Mouse (Mus musculus) stomach, embryonic 16.5 days (tissue): Measurements from ENCODE around the gene Krt71. TPM values are rescaled to one million over a fixed set of nuclear protein-coding genes. Genes with fewer than 3 reads are reported as not detected.
"Not testable (repeated sequence)": the region's sequence is repeated elsewhere in the genome, so short reads cannot be mapped to it uniquely, and the experiment has no call there.

Experiments
- ATAC-seq: fragments of 200-750 bp; cut with Nextera tagmentation; 2 replicates; pipeline ENCODE4 v1.8.0; 2017; ENCODE audit warnings: moderate number of reproducible peaks, moderate TSS enrichment; ENCODE audit not compliant: insufficient read depth, low FRiP score
- H3K27ac ChIP-seq: fragments of 300-500 bp; sonication (generic); 2 replicates; pipeline ENCODE4 v1.5.1; 2014; ENCODE audit warnings: low read length
- H3K27me3 ChIP-seq: fragments of 300-500 bp; sonication (generic); 2 replicates; pipeline ENCODE4 v1.6.1; 2014; ENCODE audit warnings: low read length, control low read depth, mixed read lengths; ENCODE audit not compliant: control insufficient read depth, insufficient read depth
- H3K36me3 ChIP-seq: fragments of 300-500 bp; sonication (generic); 2 replicates; pipeline ENCODE4 v1.6.1; 2014; ENCODE audit warnings: low read length; ENCODE audit not compliant: control insufficient read depth, insufficient read depth
- H3K4me1 ChIP-seq: fragments of 300-500 bp; sonication (generic); 2 replicates; pipeline ENCODE4 v1.6.1; 2014; ENCODE audit warnings: low read length, control low read depth, mixed read lengths; ENCODE audit not compliant: control insufficient read depth, insufficient read depth
- H3K4me2 ChIP-seq: fragments of 300-500 bp; sonication (generic); 2 replicates; pipeline ENCODE4 v1.6.1; 2014; ENCODE audit warnings: low read depth, low read length, mixed read lengths
- H3K4me3 ChIP-seq: fragments of 300-500 bp; sonication (generic); replicated peaks from 2 replicates; pipeline ENCODE4 v1.5.1; 2014; ENCODE audit warnings: mild to moderate bottlenecking, low read length
- H3K9ac ChIP-seq: fragments of 300-500 bp; sonication (generic); 2 replicates; pipeline ENCODE4 v1.6.1; 2014; ENCODE audit warnings: low read length
- H3K9me3 ChIP-seq: fragments of 300-500 bp; sonication (generic); replicated peaks from 2 replicates; pipeline ENCODE4 v1.6.1; 2016; ENCODE audit warnings: low read length, control low read depth; ENCODE audit not compliant: control insufficient read depth
- WGBS: fragments of 180-500 bp; shearing (Covaris S2); extraction: QIAGEN DNeasy Blood & Tissue Kit; methylation state at CpG from one replicate; pipeline ENCODE4 v1.1.7; 2014; 5-methylcytosine and 5-hydroxymethylcytosine counted together
- microRNA-seq: library from miRNA; unstranded; fragments of <30 nt; microRNA quantifications from one replicate; pipeline ENCODE4, GENCODE M21; 2016
- polyA plus RNA-seq: library from polyadenylated mRNA; unstranded; fragments of >200 nt; fragmentation: Nextera tagmentation; extraction: Ambion mirVana; gene quantifications from 2 replicates; pipeline ENCODE4 v1.2.1, GENCODE M21; 2015

Gene Krt71
- polyA plus RNA-seq, 1 experiment from 2014 or later: not detected

DNA sequence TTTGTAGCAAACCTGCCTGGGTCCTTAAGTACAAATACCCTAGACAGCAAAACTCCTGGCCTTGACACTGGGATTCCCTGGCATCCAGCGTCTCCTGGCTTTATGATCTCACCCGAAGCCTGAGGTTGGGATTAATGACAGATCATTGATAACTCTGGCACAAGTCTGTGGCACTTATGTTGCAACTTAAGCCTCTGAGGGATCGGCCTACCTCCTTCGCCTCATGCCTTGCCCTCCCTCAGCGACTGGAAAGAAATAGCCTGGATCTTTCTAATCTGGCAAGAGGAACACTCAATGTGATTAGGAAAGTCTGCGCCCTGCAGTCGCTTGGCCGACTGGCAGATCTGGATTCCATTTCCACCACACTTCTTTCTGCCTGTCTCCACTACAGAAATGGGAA, 43.0 kb downstream of the Krt71 start:
- no peaks in the 10 kb centered on the region for H3K36me3 ChIP-seq
- no peaks in the 10 kb centered on the region for H3K27me3 ChIP-seq
- no peak for ATAC-seq
- H3K27ac ChIP-seq: no peak overlapping the region
- H3K4me2 ChIP-seq: no peak overlapping the region
- no peaks in the 10 kb centered on the region for H3K4me1 ChIP-seq
- WGBS: 82% methylated on average over 8 of the region's 8 CpGs
- no peaks in the 10 kb centered on the region for H3K9me3 ChIP-seq
- no peak overlapping the region for H3K4me3 ChIP-seq
- H3K9ac ChIP-seq: no peak overlapping the region

DNA sequence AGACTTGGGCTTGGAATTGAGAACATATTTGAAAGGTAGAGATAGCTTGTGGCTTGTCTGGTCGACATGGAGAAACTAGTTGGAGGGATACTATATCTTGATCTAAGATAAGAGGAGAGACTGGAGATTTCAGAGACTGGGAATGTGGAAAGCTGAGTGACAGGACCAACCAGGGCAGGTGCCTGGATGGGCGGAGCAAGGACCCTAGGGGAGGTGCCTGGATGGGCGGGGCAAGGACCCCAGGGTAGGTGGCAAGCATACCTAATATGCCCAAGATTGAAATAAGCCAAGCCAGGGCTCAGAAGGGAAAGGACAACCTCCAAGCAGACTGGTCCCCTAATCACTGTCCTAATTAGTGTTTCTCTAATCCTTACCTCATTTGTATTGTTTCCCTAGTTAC, 43.7 kb downstream of the Krt71 start:
- Histone ChIP-seq H3K27ac (no peak overlapping the region), H3K4me1 (no peaks in the 10 kb centered on the region), H3K4me3 (no peak overlapping the region), H3K27me3 (no peaks in the 10 kb centered on the region), H3K4me2 (no peak overlapping the region), H3K9me3 (no peaks in the 10 kb centered on the region), H3K36me3 (no peaks in the 10 kb centered on the region), H3K9ac (no peak overlapping the region)
- ATAC-seq: no peak
- WGBS: 46% methylated on average over 3 of the region's 3 CpGs

DNA sequence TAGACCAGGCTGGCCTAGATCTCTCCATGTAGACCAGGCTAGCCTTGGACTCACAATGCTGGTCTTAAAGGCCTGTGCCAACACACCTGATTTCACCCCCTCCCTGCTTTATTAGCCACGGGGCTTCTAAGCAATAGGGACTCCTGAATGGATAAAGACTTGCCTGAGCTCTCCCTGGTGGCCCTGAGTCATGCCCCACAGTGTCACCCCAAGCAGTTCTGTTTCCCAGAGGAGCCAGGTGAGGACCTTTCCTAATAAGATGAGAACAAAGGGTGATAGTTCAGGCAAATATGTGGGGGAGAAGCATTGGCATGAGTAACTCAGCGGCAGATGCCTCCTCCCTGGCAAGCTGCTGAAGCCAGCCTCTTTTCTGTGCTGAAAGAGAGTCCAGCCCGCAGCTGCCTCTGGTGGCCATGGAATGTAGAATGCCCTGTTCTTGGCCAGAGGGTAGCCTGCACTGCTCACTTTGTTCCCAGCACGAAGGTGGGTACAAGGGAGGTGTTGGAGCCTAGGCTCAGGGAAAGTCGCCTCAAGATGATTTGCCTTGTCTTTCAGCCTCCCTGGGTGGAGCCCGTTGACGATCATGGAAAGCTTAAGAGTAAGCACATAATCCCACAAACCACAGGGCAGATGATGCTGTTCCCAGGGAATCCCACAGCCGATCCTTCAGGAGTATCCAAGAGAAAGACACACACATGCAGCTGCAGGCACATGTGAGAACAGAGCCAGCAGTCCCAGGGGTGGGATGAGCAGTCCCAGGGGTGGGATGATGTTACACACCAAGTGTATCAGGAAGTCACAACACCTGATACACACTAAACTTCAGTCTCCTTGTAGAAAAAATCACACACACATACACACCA, 45.4 kb downstream of the Krt71 start:
- 64% methylated on average over 8 of the region's 8 CpGs for WGBS
- H3K4me2 ChIP-seq: no peak overlapping the region
- no peaks in the 10 kb centered on the region for H3K9me3 ChIP-seq
- ATAC-seq: no peak
- H3K36me3 ChIP-seq: no peaks in the 10 kb centered on the region
- H3K4me1 ChIP-seq: no peaks in the 10 kb centered on the region
- H3K4me3 ChIP-seq: no peak overlapping the region
- no peak overlapping the region for H3K9ac ChIP-seq
- H3K27ac ChIP-seq: no peak overlapping the region
- H3K27me3 ChIP-seq: no peaks in the 10 kb centered on the region

DNA sequence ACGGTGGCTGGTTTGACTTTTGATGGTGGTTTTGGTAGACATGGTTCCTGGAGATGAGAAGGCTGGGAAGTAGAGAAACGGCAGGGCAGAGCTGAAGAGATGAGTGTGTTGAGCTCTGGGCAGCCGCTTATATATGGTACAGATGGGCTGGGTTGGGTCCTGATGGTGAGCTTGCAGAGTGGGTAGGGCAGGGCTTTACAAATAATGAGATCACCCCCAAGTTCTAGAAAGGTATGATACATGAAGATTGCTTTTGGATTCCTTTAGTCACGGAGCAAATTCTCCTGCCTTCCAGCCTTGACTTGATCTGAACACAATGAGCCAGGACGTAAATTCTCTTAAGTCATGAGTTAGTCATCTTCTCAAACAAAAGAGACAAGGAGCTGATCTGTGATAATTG, 48.7 kb downstream of the Krt71 start, which contains the start of gene Krt6a:
Gene Krt6a (minus strand): TSS at position 101 of the 400 bp plus-strand sequence.
- no peak; the same call in 1 of the 2 replicates for ATAC-seq
- H3K27ac ChIP-seq: no peak within 1 kb of the TSS; the same call in 1 of the 2 replicates
- H3K36me3 ChIP-seq: no peaks in the 10 kb centered on the region
- no peak within 1 kb of the TSS for H3K9ac ChIP-seq
- WGBS: 67% methylated on average over 5 of the region's 5 CpGs
- H3K9me3 ChIP-seq: no peaks in the 10 kb centered on the region
- H3K27me3 ChIP-seq: no peaks in the 10 kb centered on the region
- no peaks in the 10 kb centered on the region for H3K4me1 ChIP-seq
- H3K4me3 ChIP-seq: no peak within 1 kb of the TSS
- no peak within 1 kb of the TSS for H3K4me2 ChIP-seq

DNA sequence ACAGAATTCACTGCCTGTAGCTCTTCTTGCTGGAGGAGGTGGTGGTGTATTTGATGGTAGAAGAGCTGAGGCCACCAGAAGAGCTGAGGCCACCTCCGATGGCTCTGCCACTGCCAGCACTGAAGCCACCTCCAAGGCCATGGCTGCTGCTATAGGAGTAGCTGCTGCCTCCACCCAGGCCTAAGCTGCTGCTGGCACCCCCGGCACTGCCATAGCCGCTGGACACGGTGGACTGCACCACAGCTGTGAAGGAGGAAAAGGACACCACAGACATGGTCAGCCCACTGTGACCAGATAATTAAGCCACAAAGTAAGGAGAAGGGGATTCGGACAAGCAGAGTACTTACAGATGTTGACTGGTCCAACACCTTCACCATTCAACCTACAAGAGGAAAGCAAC, 52.4 kb downstream of the Krt71 start:
- WGBS: 96% methylated on average over 5 of the region's 5 CpGs
- not testable (repeated sequence) for H3K27me3 ChIP-seq

DNA sequence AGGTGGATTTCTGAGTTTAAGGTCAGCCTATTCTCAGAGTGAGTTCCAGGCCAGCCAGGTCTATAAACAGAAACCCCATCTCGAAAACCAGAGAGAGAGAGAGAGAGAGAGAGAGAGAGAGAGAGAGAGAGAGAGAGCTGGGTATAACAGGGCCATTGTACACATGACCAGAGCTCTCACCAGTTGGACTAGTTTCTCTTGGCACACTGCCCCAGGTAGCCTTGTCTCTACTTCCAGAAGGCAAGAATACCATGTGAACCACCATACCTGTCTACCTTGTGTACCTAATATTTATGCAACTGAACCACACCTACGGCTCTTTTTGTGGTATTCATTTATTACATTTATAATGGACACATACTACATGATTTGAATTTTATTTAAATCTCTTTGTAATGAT, 54.7 kb downstream of the Krt71 start:
- Histone ChIP-seq H3K9me3 (no peaks in the 10 kb centered on the region), H3K4me2 (no peak overlapping the region), H3K27me3 (no peaks in the 10 kb centered on the region), H3K36me3 (no peaks in the 10 kb centered on the region), H3K4me1 (no peaks in the 10 kb centered on the region), H3K27ac (no peak overlapping the region), H3K4me3 (no peak overlapping the region), H3K9ac (no peak overlapping the region)
- 61% methylated on average over 2 of the region's 2 CpGs for WGBS
- no peak for ATAC-seq

More for the DNA sequence above, 52.4 kb downstream of the Krt71 start:
- not testable (repeated sequence) for H3K4me3 ChIP-seq, ATAC-seq, H3K27ac ChIP-seq, H3K9me3 ChIP-seq, H3K9ac ChIP-seq, H3K36me3 ChIP-seq, H3K4me1 ChIP-seq, H3K4me2 ChIP-seq

Small RNA genes lying within 50 kb of the gene (microRNA-seq; reads per million reads assigned to microRNA genes)
- not detected for gene Gm44323
- gene Gm44342: not detected

Other genes with a start within 250 kb of the Krt71 start
- not detected in 2 replicates for gene Gm49425, start 225.8 kb downstream of the Krt71 start, polyA plus RNA-seq
- 0.09 TPM in 1 of 2 replicates, not detected in the other for gene Krt84, start 210.3 kb downstream of the Krt71 start, polyA plus RNA-seq
- gene Krt82, start 192.4 kb downstream of the Krt71 start, polyA plus RNA-seq: not detected in 2 replicates
- 0.13 and 0.17 TPM in 2 replicates for gene Krt90, start 180.2 kb downstream of the Krt71 start, polyA plus RNA-seq
- gene Krt75, start 169.2 kb downstream of the Krt71 start, polyA plus RNA-seq: 0.26 and 0.40 TPM in 2 replicates
- gene Gm5414, start 114.9 kb downstream of the Krt71 start, polyA plus RNA-seq: not detected in 2 replicates
- gene Gm5478, start 95.7 kb downstream of the Krt71 start, polyA plus RNA-seq: 0.14 TPM in 1 of 2 replicates, not detected in the other
- 14.7 and 18.5 TPM in 2 replicates for gene Krt6b, start 62.8 kb downstream of the Krt71 start, polyA plus RNA-seq
- gene Krt6a, start 48.8 kb downstream of the Krt71 start, polyA plus RNA-seq: 458 and 584 TPM in 2 replicates
- gene Krt5, start 30.2 kb downstream of the Krt71 start, polyA plus RNA-seq: 464 and 594 TPM in 2 replicates
- not detected in 2 replicates for gene Krt72, start 43.4 kb upstream of the Krt71 start, polyA plus RNA-seq
- not detected in 2 replicates for gene Krt73, start 59.2 kb upstream of the Krt71 start, polyA plus RNA-seq
- gene Krt2, start 75.1 kb upstream of the Krt71 start, polyA plus RNA-seq: 0.05 TPM in 1 of 2 replicates, not detected in the other
- gene Krt1, start 107.7 kb upstream of the Krt71 start, polyA plus RNA-seq: 3.2 and 4.0 TPM in 2 replicates
- gene Krt77, start 126.6 kb upstream of the Krt71 start, polyA plus RNA-seq: 0.32 and 0.43 TPM in 2 replicates
- gene Krt76, start 149.8 kb upstream of the Krt71 start, polyA plus RNA-seq: not detected in 2 replicates
- 2,205 and 3,875 TPM in 2 replicates for gene Krt4, start 181.6 kb upstream of the Krt71 start, polyA plus RNA-seq
- gene Krt79, start 197.2 kb upstream of the Krt71 start, polyA plus RNA-seq: 1.9 and 2.0 TPM in 2 replicates
- gene Krt78, start 211.2 kb upstream of the Krt71 start, polyA plus RNA-seq: 23.6 and 43.1 TPM in 2 replicates